8 mouse cellular contexts compared by ENCODE assay signal in the genomic region with DNA sequence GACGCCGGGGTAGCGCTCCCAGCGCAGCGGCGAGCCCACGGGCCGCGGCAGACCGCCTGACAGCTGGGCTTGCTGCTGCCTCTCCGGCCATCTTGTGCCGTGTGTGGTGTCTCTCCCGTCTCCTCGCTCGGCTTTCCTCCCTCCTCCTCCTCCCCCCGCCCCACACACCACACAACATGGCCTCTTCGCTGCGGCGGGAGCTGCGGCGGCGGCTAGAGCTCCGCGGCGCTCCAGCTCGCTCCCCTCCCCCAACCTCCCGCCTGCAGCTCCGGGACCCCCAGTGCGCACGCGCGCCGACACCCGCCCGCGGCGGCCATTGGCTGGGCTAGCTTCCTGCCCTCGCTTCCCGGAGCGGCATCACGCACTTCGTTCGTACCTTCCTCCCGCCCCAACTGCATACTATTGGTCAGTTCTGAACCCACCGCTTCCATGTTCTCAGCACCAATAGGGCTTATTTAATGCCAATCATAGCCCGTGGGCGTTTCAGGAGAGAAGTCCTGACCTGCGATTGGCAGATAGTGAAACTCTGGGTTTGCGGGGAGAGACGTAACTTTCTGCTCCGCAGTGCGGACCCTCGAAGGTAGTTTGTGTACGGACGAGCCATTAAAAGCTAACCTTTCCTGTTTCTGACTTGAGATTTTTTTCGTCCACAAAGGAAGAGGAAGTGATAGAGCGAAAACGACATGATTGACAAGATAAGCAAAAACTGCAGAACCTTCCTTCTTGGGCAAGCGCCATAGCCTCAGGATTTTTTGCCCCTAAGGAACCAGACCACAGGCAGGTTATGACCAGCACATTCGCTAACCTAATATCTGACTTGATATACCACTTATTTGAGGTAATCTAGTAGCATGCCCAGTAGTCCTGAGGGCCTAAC. TPM values are rescaled to one million over a fixed set of nuclear protein-coding genes. Genes with fewer than 3 reads are reported as not detected.
DNase-seq lines count a peak whose midpoint lies in the region; ATAC-seq lines count a peak whose summit lies in the region.

No protein-coding gene starts in this region.

- peak overlapping the region; percentile 100 for H3K4me3 ChIP-seq in forebrain, embryonic 14.5 days (ENCODE audit: low read depth, low read length)
- H3K4me3 ChIP-seq in neural tube, embryonic 15.5 days (replicated peaks) = peak overlapping the region; percentile 96

- peak overlapping the region; percentile 100 for H3K27ac ChIP-seq in forebrain, embryonic 14.5 days (ENCODE audit: low read depth, low read length)
- peak overlapping the region; percentile 100 for H3K27ac ChIP-seq in neural tube, embryonic 15.5 days (replicated peaks)

- 0 out of 2 replicates have a peak, but pooled peaks cover 3% of the 10 kb centered on the region for H3K4me1 ChIP-seq in forebrain, embryonic 14.5 days (ENCODE audit: control insufficient read depth, insufficient read depth, low read length)
- H3K4me1 ChIP-seq in neural tube, embryonic 15.5 days = peaks cover 10% of the 10 kb centered on the region

- no peaks in the 10 kb centered on the region for H3K27me3 ChIP-seq in forebrain, embryonic 14.5 days (replicated peaks; ENCODE audit: control insufficient read depth, insufficient read depth, low read length)
- H3K27me3 ChIP-seq in neural tube, embryonic 15.5 days (replicated peaks) = no peaks in the 10 kb centered on the region

- DNase-seq in ES-CJ7 (ENCODE audit: low read depth, low spot score) = peak; percentile 100
- DNase-seq in cerebellum, adult 11 months = peak; percentile 99
- peak; percentile 100 for DNase-seq in forebrain, embryonic 14.5 days (ENCODE audit: low spot score)
- peak; percentile 99 to 100 for DNase-seq in heart, postnatal 14 days
- peak; percentile 100 for DNase-seq in layer of hippocampus, adult 11-12 months (ENCODE audit: low spot score)
- peak; percentile 100 for DNase-seq in lung, adult 18-20 months
- DNase-seq in testis, postnatal 14 days (ENCODE audit: low spot score) = peak; percentile 100

- peak; percentile 99 for ATAC-seq in forebrain, embryonic 14.5 days
- ATAC-seq in neural tube, embryonic 15.5 days (ENCODE audit: low FRiP score) = peak; percentile 99

- intact Hi-C loops in heart, postnatal 14 days (cut with DNase I) = loop anchor here (1.0 kb wide), 2 partner anchors 36 to 60 kb away; no protein-coding TSS in a partner anchor

- H3K9ac ChIP-seq in forebrain, embryonic 14.5 days (ENCODE audit: low read length) = peak overlapping the region; percentile 100
- peak overlapping the region; percentile 100 for H3K9ac ChIP-seq in neural tube, embryonic 15.5 days (replicated peaks)

- no peaks in the 10 kb centered on the region for H3K9me3 ChIP-seq in forebrain, embryonic 14.5 days (replicated peaks; ENCODE audit: control insufficient read depth, low read length)
- no peaks in the 10 kb centered on the region for H3K9me3 ChIP-seq in neural tube, embryonic 15.5 days (replicated peaks)

- under 1% methylated on average over 56 of the region's 60 CpGs for WGBS in forebrain, embryonic 14.5 days
- under 1% methylated on average over 51 of the region's 60 CpGs for WGBS in neural tube, embryonic 15.5 days

- H3K36me3 ChIP-seq in forebrain, embryonic 14.5 days (ENCODE audit: control insufficient read depth, insufficient read depth, low read length) = no peaks in the 10 kb centered on the region
- H3K36me3 ChIP-seq in neural tube, embryonic 15.5 days = no peaks in the 10 kb centered on the region

- H3K4me2 ChIP-seq in forebrain, embryonic 14.5 days (ENCODE audit: low read length) = peak overlapping the region; percentile 66
- peak overlapping the region; percentile 58 for H3K4me2 ChIP-seq in neural tube, embryonic 15.5 days

RNA-seq across cellular contexts. Expression of gene Chd2, which starts 16.9 kb away (rescaled TPM):
- polyA plus RNA-seq in forebrain, embryonic 14.5 days (2014; fragmentation: Nextera tagmentation; extraction: Ambion mirVana) = 40.2 and 43.4 TPM in 2 replicates
- 10 to 100 TPM; 46.4 to 56.0 TPM for total RNA-seq in heart, postnatal 14 days (2021)
- 31.2 and 39.3 TPM in 2 replicates for polyA plus RNA-seq in neural tube, embryonic 15.5 days (2015; fragmentation: Nextera tagmentation; extraction: Ambion mirVana)

Comparison
In these comparisons a context has a peak if more than half of its experiments do, and no peak if none do; other contexts are left out.
1. Peak in every context shown above with its lines: DNase-seq, ATAC-seq, H3K4me3 ChIP-seq and H3K27ac ChIP-seq.